8 mouse cellular contexts compared by ENCODE assay signal in genomic region chr13:74534864-74535263, GRCm38 (mm10). TPM values are rescaled to one million over a fixed set of nuclear protein-coding genes. Genes with fewer than 3 reads are reported as not detected.
DNase-seq lines count a peak whose midpoint lies in the region; ATAC-seq and TF ChIP-seq lines count a peak whose summit lies in the region.
"Not testable (repeated sequence)": the region's sequence is repeated elsewhere in the genome, so short reads cannot be mapped to it uniquely, and the experiment has no call there.

No protein-coding gene starts in this region.

- DNase-seq in 3T3-L1 (ENCODE audit: low read depth, low spot score) = peak; percentile 85
- peak; percentile 66 for DNase-seq in adrenal gland, adult 2 months
- DNase-seq in left cerebral cortex, adult 2 months (ENCODE audit: extremely low spot score in 1 of 2, low spot score in 2 of 2) = peak; percentile 21 to 22
- peak; percentile 26 for DNase-seq in skeletal muscle tissue, adult 2 months (ENCODE audit: low read depth, low spot score)

- not testable (repeated sequence) for H3K4me3 ChIP-seq in cortical plate, adult 2 months (ENCODE audit: insufficient read depth, low read length); intestine, postnatal 0 days (ENCODE audit: low read depth, low read length); left cerebral cortex, adult 2 months; midbrain, embryonic 12.5 days

- H3K9ac ChIP-seq in intestine, postnatal 0 days (ENCODE audit: low read depth, low read length); midbrain, embryonic 12.5 days (replicated peaks): not testable (repeated sequence)

- H3K9me3 ChIP-seq in intestine, postnatal 0 days (ENCODE audit: control insufficient read depth); midbrain, embryonic 12.5 days: not testable (repeated sequence)

- not testable (repeated sequence) for H3K4me1 ChIP-seq in cortical plate, adult 2 months (ENCODE audit: control insufficient read depth, insufficient read depth, low read length); intestine, postnatal 0 days (replicated peaks; ENCODE audit: control insufficient read depth, insufficient read depth, low read length); midbrain, embryonic 12.5 days

- peak; percentile 25; the same call in 1 of the 2 replicates for TF ChIP-seq CTCF in cortical plate, adult 2 months (IDR thresholded peaks at IDR 0.05; ENCODE audit: extremely low read depth, insufficient read depth, low read length)
- peak; percentile 78 for TF ChIP-seq CTCF in intestine, postnatal 0 days (IDR thresholded peaks at IDR 0.05; ENCODE audit: low read depth)
- TF ChIP-seq CTCF in left cerebral cortex, adult 2 months (IDR thresholded peaks at IDR 0.05) = peak; percentile 56

- peak; percentile 77 for ATAC-seq in granulocyte monocyte progenitor cell, adult 5-6 weeks (replicated peaks; ENCODE audit: poor library complexity, severe bottlenecking)
- ATAC-seq in intestine, postnatal 0 days = not testable (repeated sequence)
- ATAC-seq in midbrain, embryonic 12.5 days (ENCODE audit: low FRiP score, low read depth) = peak; percentile 54; the same call in 1 of the 2 replicates

- not testable (repeated sequence) for H3K27ac ChIP-seq in cortical plate, adult 2 months (ENCODE audit: insufficient read depth, low read length); intestine, postnatal 0 days (ENCODE audit: low read depth, low read length); left cerebral cortex, adult 2 months; midbrain, embryonic 12.5 days (replicated peaks)

- 11% methylated on average over 3 of the region's 3 CpGs for WGBS in intestine, postnatal 0 days
- 19% methylated on average over 3 of the region's 3 CpGs for WGBS in midbrain, embryonic 12.5 days

- intact Hi-C loops in left cerebral cortex, adult 2 months (cut with DNase I) = loop anchor here (10.0 kb wide), 1 partner anchor 190 kb away; no protein-coding TSS in a partner anchor

- not testable (repeated sequence) for H3K27me3 ChIP-seq in intestine, postnatal 0 days (replicated peaks; ENCODE audit: control insufficient read depth, insufficient read depth, low read length); midbrain, embryonic 12.5 days

- not testable (repeated sequence) for H3K4me2 ChIP-seq in intestine, postnatal 0 days (replicated peaks; ENCODE audit: low read depth); midbrain, embryonic 12.5 days (replicated peaks)

- not testable (repeated sequence) for H3K36me3 ChIP-seq in intestine, postnatal 0 days (ENCODE audit: control insufficient read depth, insufficient read depth); midbrain, embryonic 12.5 days

- TF ChIP-seq POLR2A in cortical plate, adult 2 months (IDR thresholded peaks at IDR 0.05; ENCODE audit: extremely low read depth, insufficient read depth, low read length) = not testable (repeated sequence)

RNA-seq across cellular contexts. Expression of gene Zfp825, which starts 41.1 kb away (rescaled TPM):
- total RNA-seq in adrenal gland, adult 2 months (2021) = 1 to 10 TPM; 8.9 to 9.9 TPM
- polyA plus RNA-seq in adrenal gland, adult 2 months (2012; rRNA removed) = 0.10 TPM in 2 replicates
- 7.1 and 8.3 TPM in 2 replicates for polyA plus RNA-seq in cortical plate, adult 2 months (2012; rRNA removed)
- 10.4 and 13.9 TPM in 2 replicates for total RNA-seq in granulocyte monocyte progenitor cell, adult 5-6 weeks (2014; fragmentation: Nextera tagmentation)
- total RNA-seq in granulocyte monocyte progenitor cell, adult 5-6 weeks (2017) = 13.1 and 13.7 TPM in 2 replicates
- polyA plus RNA-seq in intestine, postnatal 0 days (2015; fragmentation: Nextera tagmentation; extraction: Ambion mirVana) = 8.1 and 9.3 TPM in 2 replicates
- total RNA-seq in left cerebral cortex, adult 2 months (2021) = 1 to 10 TPM; 7.2 to 8.5 TPM
- polyA plus RNA-seq in midbrain, embryonic 12.5 days (2016; fragmentation: Nextera tagmentation; extraction: Ambion mirVana) = 20.4 and 21.6 TPM in 2 replicates

Comparison
In these comparisons a context has a peak if more than half of its experiments do, and no peak if none do; other contexts are left out.
1. DNase-seq: peak in every context shown above with its lines; median percentile 85 in 3T3-L1; 66 in adrenal gland, adult 2 months; 26 in skeletal muscle tissue, adult 2 months; 22 in left cerebral cortex, adult 2 months.
2. CTCF ChIP-seq: peak in every context shown above with its lines; median percentile 78 in intestine, postnatal 0 days; 56 in left cerebral cortex, adult 2 months; 25 in cortical plate, adult 2 months.